Mouse (Mus musculus): Measurements from ENCODE around the gene Cabs1.

The Cabs1 gene

DNA sequence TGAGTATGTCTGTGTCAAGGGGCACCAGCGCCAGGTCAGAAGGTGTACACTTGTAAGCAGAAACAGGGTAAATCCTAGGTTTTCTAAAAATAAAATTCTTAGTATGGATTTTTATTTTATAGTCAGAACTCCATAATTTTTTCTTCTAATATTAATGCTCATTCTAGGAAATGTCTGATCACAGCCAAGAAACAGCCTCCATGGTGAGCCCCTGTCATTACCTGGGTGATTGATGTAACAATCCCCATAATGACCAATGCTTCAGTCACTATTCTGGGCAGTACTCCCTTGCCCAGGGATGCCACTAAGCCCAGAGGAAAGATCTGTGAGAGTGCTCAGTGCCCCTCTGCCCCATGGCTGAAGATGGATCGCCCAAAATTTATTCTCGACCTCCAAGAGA is at the start of gene Cabs1:
Cabs1 (plus strand) TSS at position 301 of the 400 bp plus-strand sequence.
- DNase-seq, result no peak

DNA sequence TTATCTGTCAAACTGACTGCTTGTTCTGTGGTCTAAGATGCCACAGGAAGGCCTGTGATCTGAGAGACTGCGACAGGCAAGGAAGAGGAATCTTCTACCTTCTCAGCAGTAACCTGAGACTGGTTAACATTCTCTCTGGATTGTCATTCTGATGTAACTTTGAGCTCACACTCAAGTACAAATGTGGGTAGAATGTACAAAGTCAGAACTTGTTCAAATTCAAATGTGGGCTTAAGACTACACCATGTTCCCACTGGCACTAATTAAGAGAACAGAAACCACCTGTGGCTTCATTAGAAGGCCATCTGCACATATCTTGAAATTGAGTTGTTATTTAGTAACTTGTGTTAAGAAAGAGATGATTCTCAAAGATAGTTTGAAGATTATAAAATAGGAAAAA is 47.6 kb upstream of the Cabs1 start:
- DNase-seq, result no peak

GRCm38 (mm10) chr5:87940752-87941151 is 38.5 kb upstream of the Cabs1 start:
- no peak for DNase-seq

GRCm38 (mm10) chr5:87942515-87942914 is 36.7 kb upstream of the Cabs1 start:
- DNase-seq, result no peak

DNA sequence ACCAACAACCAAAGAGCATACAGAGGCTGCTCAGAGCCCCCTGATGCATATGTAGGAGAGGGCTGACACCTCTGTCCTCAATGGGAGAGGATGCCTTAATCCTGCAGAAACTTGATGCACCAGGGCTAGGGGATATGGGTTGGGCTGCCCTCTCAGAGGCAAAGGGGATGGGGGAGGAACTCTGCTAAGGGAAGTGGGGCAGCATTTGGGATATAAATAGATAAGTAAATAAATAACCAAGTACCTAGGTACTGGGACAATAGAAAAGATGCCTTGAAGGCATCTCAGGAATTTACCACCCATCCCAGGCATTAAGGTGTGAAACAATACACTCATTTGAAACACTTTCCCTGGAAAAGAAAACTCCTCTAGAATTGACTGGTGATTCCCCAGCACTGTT is 27.4 kb upstream of the Cabs1 start:
- no peak for DNase-seq

- DNase-seq, result no peak
Observed at GRCm38 (mm10) chr5:87969201-87969600, 10.0 kb upstream of the Cabs1 start, which contains the start of the genes 2310003L06Rik and Gm28434. Gene 2310003L06Rik, plus strand, starts transcription at chr5:87969459. Gene Gm28434, plus strand, starts transcription at chr5:87969517.

- no peak for DNase-seq
Observed at GRCm38 (mm10) chr5:87982468-87983214, 3.4 kb downstream of the Cabs1 start.

DNA sequence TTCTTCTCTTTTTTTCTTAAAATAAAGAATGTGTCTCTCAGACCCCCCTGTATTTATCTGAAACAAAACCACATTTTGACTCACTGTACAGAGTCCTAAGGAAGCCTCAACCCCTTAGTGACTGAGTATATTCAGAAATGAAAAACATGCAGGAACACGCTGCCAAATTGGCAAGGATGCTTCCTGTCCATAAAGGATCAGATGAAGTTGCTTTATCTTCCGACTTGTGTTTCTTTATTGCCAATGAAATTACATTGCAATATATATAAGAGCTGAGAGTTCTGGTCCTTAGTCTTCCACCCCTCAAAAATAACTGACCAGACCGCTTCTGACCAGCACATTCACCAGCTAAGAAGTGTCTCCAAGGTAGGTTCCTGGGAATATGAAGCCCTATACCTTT is 23.0 kb downstream of the Cabs1 start, which contains the start of gene Smr3a:
Smr3a (plus strand) TSS at position 301 of the 400 bp plus-strand sequence.
- no peak for DNase-seq

DNA sequence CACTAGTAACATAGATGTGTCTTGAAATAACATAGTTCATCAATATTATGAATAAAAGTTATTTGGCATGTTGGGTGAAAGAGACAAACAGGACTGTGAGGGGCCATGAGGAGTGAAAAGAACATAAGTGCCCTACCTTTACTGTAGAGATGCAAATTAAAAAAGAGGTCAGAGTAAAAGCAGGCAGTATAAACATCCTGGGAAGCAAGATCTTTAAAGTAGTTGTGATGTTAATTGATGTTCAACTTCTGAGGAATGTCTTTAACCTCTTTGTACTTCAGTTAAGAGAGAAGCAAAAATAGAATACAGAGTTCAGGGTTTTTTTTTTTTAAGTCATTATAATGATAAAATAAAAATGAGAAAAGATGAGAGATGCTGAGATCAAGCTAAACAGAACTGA is 26.0 kb downstream of the Cabs1 start:
- no peak for DNase-seq
